ENCODE assay signal across 9 mouse cellular contexts in the genomic region with DNA sequence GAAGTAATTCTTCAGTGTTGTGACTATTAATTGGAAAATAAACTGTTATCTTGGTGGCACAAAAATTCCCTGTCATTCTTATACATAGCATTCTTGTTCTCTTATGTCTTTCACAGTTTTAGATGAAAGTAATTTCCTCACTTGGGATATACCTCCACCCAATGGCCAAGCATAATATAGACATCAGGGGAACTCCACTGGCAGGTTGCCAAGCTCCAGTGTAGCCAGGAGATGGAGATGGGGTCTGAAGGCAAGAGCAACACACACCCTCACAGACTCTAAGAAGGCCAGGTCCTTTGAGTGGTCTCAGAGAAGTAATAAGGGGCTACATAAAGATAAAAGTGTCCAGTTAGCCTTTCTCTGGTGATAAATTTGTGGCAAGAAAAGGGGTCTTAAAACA. TPM values are rescaled to one million over a fixed set of nuclear protein-coding genes. Genes with fewer than 3 reads are reported as not detected.
A peak's percentile ranks its signal among the peaks of the same experiment; 100 is the strongest.
DNase-seq lines count a peak whose midpoint lies in the region; ATAC-seq and TF ChIP-seq lines count a peak whose summit lies in the region.
"Had no signal": no experiment of that assay in that cellular context is flagged by ENCODE, and none has a peak within 500 bp of the region (broad histone marks: within the 10 kb centered on the region; RNA-seq: fewer than 3 reads in every experiment).

No protein-coding gene starts in this region.

- H3K4me1 ChIP-seq in neural tube, embryonic 14.5 days (ENCODE audit: control insufficient read depth, insufficient read depth, low read length) = peaks cover 3% of the 10 kb centered on the region; the same call in 1 of the 2 replicates
- no peaks in the 10 kb centered on the region for H3K4me1 ChIP-seq in thymus, adult 2 months (replicated peaks; ENCODE audit: control insufficient read depth, insufficient read depth, low read length)

- no peaks in the 10 kb centered on the region; the same call in 1 of the 2 replicates for H3K27me3 ChIP-seq in neural tube, embryonic 14.5 days (ENCODE audit: control insufficient read depth, insufficient read depth, low read length)
- no peaks in the 10 kb centered on the region for H3K27me3 ChIP-seq in thymus, adult 2 months (ENCODE audit: control insufficient read depth, insufficient read depth, low read length)
- H3K27me3 ChIP-seq: CH12.LX had no signal

- H3K27ac ChIP-seq in neural tube, embryonic 14.5 days (ENCODE audit: low read depth, low read length) = no peak overlapping the region
- H3K27ac ChIP-seq in thymus, adult 2 months (ENCODE audit: control insufficient read depth, insufficient read depth, low read length) = no peak overlapping the region

- H3K36me3 ChIP-seq in neural tube, embryonic 14.5 days (ENCODE audit: control insufficient read depth, insufficient read depth, low read length) = no peaks in the 10 kb centered on the region
- no peaks in the 10 kb centered on the region for H3K36me3 ChIP-seq in thymus, adult 2 months (ENCODE audit: control insufficient read depth, insufficient read depth, low read length)

- peak; percentile 59 to 83 for DNase-seq in cerebellum, postnatal 4 days (ENCODE audit: low spot score in 2 of 2)
- no peak for DNase-seq in cerebellum, adult 9-10 months
- peak; percentile 53 for DNase-seq in embryo, embryonic 11 days
- DNase-seq in layer of hippocampus, postnatal 36 days = peak; percentile 29 to 35
- no peak for DNase-seq in spleen, postnatal 14 days (ENCODE audit: low spot score in 2 of 2)
- no peak for DNase-seq in thymus, adult 2 months
- DNase-seq in MN1 (ENCODE audit: low spot score) = no peak

- H3K4me2 ChIP-seq in neural tube, embryonic 14.5 days (ENCODE audit: low read depth, low read length) = 0 out of 2 replicates have a peak overlapping the region, but pooled peaks have one; percentile 14

- no peak for TF ChIP-seq POLR2A in thymus, adult 2 months (IDR thresholded peaks at IDR 0.05; ENCODE audit: control insufficient read depth, extremely low read depth, insufficient read depth, low read length, poor library complexity)

- no peak for ATAC-seq in neural tube, embryonic 14.5 days (ENCODE audit: low read depth)

- H3K9me3 ChIP-seq in neural tube, embryonic 14.5 days (ENCODE audit: control insufficient read depth, low read length) = no peaks in the 10 kb centered on the region

- no peak overlapping the region for H3K4me3 ChIP-seq in neural tube, embryonic 14.5 days (ENCODE audit: low read depth, low read length)
- no peak overlapping the region for H3K4me3 ChIP-seq in thymus, adult 2 months (ENCODE audit: control insufficient read depth, insufficient read depth, low read length)

- TF ChIP-seq CTCF in thymus, adult 2 months (IDR thresholded peaks at IDR 0.05; ENCODE audit: borderline replicate concordance, control insufficient read depth, extremely low read depth, insufficient read depth, low read length, poor library complexity) = no peak

- no peak overlapping the region for H3K9ac ChIP-seq in neural tube, embryonic 14.5 days (replicated peaks; ENCODE audit: low read depth, low read length)

RNA-seq across cellular contexts. Expression of gene Gabra2, which starts 3.2 kb away (rescaled TPM):
- 100 to 1,000 TPM; 149 to 155 TPM for total RNA-seq in layer of hippocampus, postnatal 36 days (2021)
- 42.5 and 44.9 TPM in 2 replicates for polyA plus RNA-seq in neural tube, embryonic 14.5 days (2014; fragmentation: Nextera tagmentation; extraction: Ambion mirVana)
- 0.06 and 0.07 TPM in 2 replicates for polyA plus RNA-seq in thymus, adult 2 months (2012; rRNA removed)
- total RNA-seq: CH12.LX had no signal

Comparison
In these comparisons a context has a peak if more than half of its experiments do, and no peak if none do; other contexts are left out.
1. DNase-seq: peak in cerebellum, postnatal 4 days (2 of 2), embryo, embryonic 11 days (single experiment) and layer of hippocampus, postnatal 36 days (2 of 2); none in cerebellum, adult 9-10 months (single experiment), spleen, postnatal 14 days (0 of 2), thymus, adult 2 months (single experiment) and MN1 (single experiment).
2. RNA of gene Gabra2, which starts 3.2 kb away (polyA plus RNA-seq): 42.5 to 44.9 TPM in neural tube, embryonic 14.5 days; 0.06 to 0.07 TPM in thymus, adult 2 months; every median in the first group is over 10 times any median in the second.